Mouse (Mus musculus): ENCODE measurements around the gene Gm5622.

DNA sequence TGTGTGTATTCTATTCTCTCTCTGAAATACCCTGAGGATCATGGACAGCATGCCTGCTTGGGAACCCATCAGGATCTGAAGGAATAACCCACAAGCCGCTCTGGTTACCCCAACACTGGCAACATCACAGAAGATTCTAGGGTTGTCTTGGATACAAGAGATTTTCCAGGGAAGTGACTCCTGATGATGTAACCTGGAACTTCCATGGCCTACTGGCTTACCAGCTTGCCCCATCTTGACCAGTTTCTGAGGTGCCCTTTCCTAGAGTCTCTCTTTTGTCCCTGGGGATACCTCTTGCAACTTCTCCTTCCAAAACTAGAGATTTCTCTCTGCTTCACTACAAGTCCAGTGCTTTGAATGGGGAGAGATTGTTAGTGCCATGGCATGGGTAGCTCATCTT lies 58.6 kb downstream of the Gm5622 start, which contains the start of gene Gm17078:
- TF ChIP-seq MAFK (IDR thresholded peaks at IDR 0.05; ENCODE audit: insufficient read depth, low read depth, low read length): no peak
- no peak for TF ChIP-seq ZC3H11A (IDR thresholded peaks at IDR 0.05; ENCODE audit: borderline replicate concordance, low read depth, low read length)
- no peak for TF ChIP-seq ZNF384 (IDR thresholded peaks at IDR 0.05; ENCODE audit: low read depth, low read length)
- no peak for TF ChIP-seq CHD2 (IDR thresholded peaks at IDR 0.05; ENCODE audit: low read depth, low read length)

All from ES-E14 (cell line).